ENCODE assay signal across 25 mouse cellular contexts in genomic region chr10:25910270-25910669, GRCm38 (mm10).
"Had no signal": no experiment of that assay in that cellular context is flagged by ENCODE, and none has a peak within 500 bp of the region (broad histone marks: within the 10 kb centered on the region; RNA-seq: fewer than 3 reads in every experiment).

No protein-coding gene starts in this region.

- DNase-seq: gastrocnemius, adult 2 months; gastrocnemius, postnatal 10 days; gastrocnemius, postnatal 25 days; heart, adult 18-20 months; heart, postnatal 10 days; heart, postnatal 4 days; kidney, adult 18-20 months; kidney, adult 8-10 months; kidney, postnatal 10 days; kidney, postnatal 25 days; kidney, postnatal 4 days; liver had no signal

- H3K27me3 ChIP-seq: heart, embryonic 12.5 days; hindbrain, embryonic 12.5 days; intestine, embryonic 15.5 days; limb, embryonic 12.5 days had no signal

- H3K9me3 ChIP-seq: heart, embryonic 10.5 days; heart, embryonic 12.5 days; hindbrain, embryonic 10.5 days; hindbrain, embryonic 12.5 days; intestine, embryonic 15.5 days; limb, embryonic 10.5 days; limb, embryonic 12.5 days had no signal

- H3K4me1 ChIP-seq: heart, embryonic 10.5 days; heart, embryonic 12.5 days; hindbrain, embryonic 10.5 days; hindbrain, embryonic 12.5 days; intestine, embryonic 15.5 days; limb, embryonic 10.5 days; limb, embryonic 12.5 days had no signal

- H3K9ac ChIP-seq: heart, embryonic 12.5 days; hindbrain, embryonic 12.5 days; hindbrain, embryonic 14.5 days; intestine, embryonic 15.5 days; limb, embryonic 12.5 days had no signal

- ATAC-seq: hindbrain, embryonic 16.5 days; inflammation-experienced regulatory T-cells, adult 6 months; intestine, embryonic 15.5 days; intestine, postnatal 0 days had no signal

- H3K36me3 ChIP-seq: heart, embryonic 10.5 days; heart, embryonic 12.5 days; hindbrain, embryonic 10.5 days; hindbrain, embryonic 12.5 days; intestine, embryonic 15.5 days; limb, embryonic 10.5 days; limb, embryonic 12.5 days had no signal

- H3K27ac ChIP-seq: gastrocnemius, adult 2 months; heart, embryonic 10.5 days; hindbrain, embryonic 10.5 days; hindbrain, embryonic 12.5 days; hindbrain, embryonic 14.5 days; intestine, embryonic 15.5 days; layer of hippocampus, adult 2 months; left cerebral cortex, adult 2 months; limb, embryonic 10.5 days; limb, embryonic 12.5 days had no signal

- H3K4me3 ChIP-seq: gastrocnemius, adult 2 months; heart, embryonic 10.5 days; heart, embryonic 12.5 days; hindbrain, embryonic 10.5 days; hindbrain, embryonic 12.5 days; intestine, embryonic 15.5 days; layer of hippocampus, adult 2 months; left cerebral cortex, adult 2 months; limb, embryonic 10.5 days; limb, embryonic 12.5 days had no signal

- H3K4me2 ChIP-seq: heart, embryonic 12.5 days; hindbrain, embryonic 12.5 days; hindbrain, embryonic 14.5 days; intestine, embryonic 15.5 days; limb, embryonic 12.5 days had no signal
